Mouse (Mus musculus) limb, embryonic 12.5 days (tissue): ENCODE results near the gene Lmf2. TPM values are rescaled to one million over a fixed set of nuclear protein-coding genes. Genes with fewer than 3 reads are reported as not detected.

Experiments used
- ATAC-seq: fragments of 200-750 bp; cut with Nextera tagmentation; 2 replicates; pipeline ENCODE4 v1.8.0; 2017; ENCODE audit warnings: low read depth, moderate TSS enrichment; ENCODE audit not compliant: insufficient number of reproducible peaks, insufficient read depth, low FRiP score, low TSS enrichment
- H3K27ac ChIP-seq: fragments of 300-500 bp; sonication (generic); 2 replicates; pipeline ENCODE4 v1.5.1; 2016; ENCODE audit warnings: mild to moderate bottlenecking, moderate library complexity
- H3K27me3 ChIP-seq: fragments of 300-500 bp; sonication (generic); 2 replicates; pipeline ENCODE4 v1.6.1; 2016; ENCODE audit warnings: mild to moderate bottlenecking, moderate library complexity
- H3K36me3 ChIP-seq: fragments of 300-500 bp; sonication (generic); 2 replicates; pipeline ENCODE4 v1.6.1; 2016; ENCODE audit warnings: mild to moderate bottlenecking, moderate library complexity
- H3K4me1 ChIP-seq: fragments of 300-500 bp; sonication (generic); replicated peaks from 2 replicates; pipeline ENCODE4 v1.6.1; 2016
- H3K4me2 ChIP-seq: fragments of 300-500 bp; sonication (generic); 2 replicates; pipeline ENCODE4 v1.6.1; 2016; ENCODE audit warnings: mild to moderate bottlenecking, moderate library complexity
- H3K4me3 ChIP-seq: fragments of 300-500 bp; sonication (generic); replicated peaks from 2 replicates; pipeline ENCODE4 v1.5.1; 2016; ENCODE audit warnings: mild to moderate bottlenecking
- H3K9ac ChIP-seq: fragments of 300-500 bp; sonication (generic); replicated peaks from 2 replicates; pipeline ENCODE4 v1.6.1; 2016; ENCODE audit warnings: mild to moderate bottlenecking, moderate library complexity
- H3K9me3 ChIP-seq: fragments of 300-500 bp; sonication (generic); 2 replicates; pipeline ENCODE4 v1.6.1; 2016; ENCODE audit warnings: mild to moderate bottlenecking, moderate library complexity
- WGBS: fragments of 180-500 bp; shearing (Covaris S2); methylation state at CpG from one replicate; pipeline ENCODE4 v1.1.7; 2016; 5-methylcytosine and 5-hydroxymethylcytosine counted together
- polyA plus RNA-seq: library from polyadenylated mRNA; unstranded; fragments of >200 nt; fragmentation: Nextera tagmentation; extraction: Ambion mirVana; gene quantifications from 2 replicates; pipeline ENCODE4 v1.2.1, GENCODE M21; 2016

Lmf2 gene
- polyA plus RNA-seq, 1 experiment from 2014 or later, result 43.3 TPM

DNA sequence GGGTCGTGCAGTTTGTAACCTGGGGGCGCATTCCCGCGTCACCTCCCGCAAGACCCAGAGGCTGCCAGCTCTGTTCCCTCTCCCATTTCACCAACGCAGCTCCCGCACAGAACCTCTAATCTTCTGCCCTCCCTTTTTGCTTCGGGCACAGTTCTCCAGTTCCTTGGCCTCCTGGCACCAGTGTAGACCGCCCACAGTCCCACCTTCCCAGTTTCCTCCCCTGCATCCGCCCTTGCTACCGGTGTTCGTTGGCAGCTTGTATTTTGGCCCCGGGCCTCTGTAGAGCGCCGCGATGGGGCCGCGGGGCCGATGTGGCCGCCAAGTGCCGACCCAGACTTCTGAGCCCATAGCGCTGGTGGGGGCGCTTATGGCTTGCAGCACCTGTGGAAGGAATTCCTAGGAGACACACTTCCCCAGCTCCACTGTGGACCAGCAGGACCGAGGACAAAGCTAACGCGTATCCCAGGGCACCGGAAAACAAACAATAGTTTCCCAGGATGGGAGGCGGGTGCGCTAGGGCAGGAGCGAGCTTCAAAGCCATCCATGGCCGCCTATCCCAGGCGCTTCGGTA lies 23.5 kb upstream of the Lmf2 start, which contains the start of gene Odf3b:
Gene Odf3b (minus strand): TSS at position 452 of the 571 bp plus-strand sequence.
- ATAC-seq, result no peak
- Histone ChIP-seq H3K36me3 (no peaks in the 10 kb centered on the region), H3K4me1 (peaks cover 25% of the 10 kb centered on the region), H3K27ac (no peak within 1 kb of the TSS), H3K9me3 (no peaks in the 10 kb centered on the region), H3K4me3 (peak within 1 kb of the TSS; percentile 42), H3K9ac (peak within 1 kb of the TSS; percentile 53), H3K4me2 (peak within 1 kb of the TSS; percentile 74), H3K27me3 (peaks cover 49% of the 10 kb centered on the region)
- under 1% methylated on average over 33 of the region's 33 CpGs for whole genome bisulfite sequencing

GRCm38 (mm10) chr15:89377938-89378828 lies 22.7 kb upstream of the Lmf2 start:
- Histone ChIP-seq H3K4me3 (peak overlapping the region; percentile 42), H3K4me1 (peaks cover 25% of the 10 kb centered on the region), H3K36me3 (no peaks in the 10 kb centered on the region), H3K4me2 (peak overlapping the region; percentile 74), H3K9ac (peak overlapping the region; percentile 53), H3K27me3 (peaks cover 49% of the 10 kb centered on the region), H3K9me3 (no peaks in the 10 kb centered on the region), H3K27ac (no peak overlapping the region)
- ATAC-seq, result no peak
- WGBS, result 11% methylated on average over 46 of the region's 46 CpGs

- no peak overlapping the region for H3K9ac ChIP-seq
- H3K4me1 ChIP-seq, result peaks cover 31% of the 10 kb centered on the region
- H3K9me3 ChIP-seq, result no peaks in the 10 kb centered on the region
- H3K27ac ChIP-seq, result no peak overlapping the region
- H3K36me3 ChIP-seq, result peaks cover 7% of the 10 kb centered on the region
- WGBS, result 5% methylated on average over 18 of the region's 18 CpGs
- H3K4me3 ChIP-seq, result no peak overlapping the region
- H3K4me2 ChIP-seq, result peak overlapping the region; percentile 26; the same call in 1 of the 2 replicates
- H3K27me3 ChIP-seq, result peaks cover 49% of the 10 kb centered on the region
- ATAC-seq, result no peak
Measured at GRCm38 (mm10) chr15:89377362-89377761, 21.9 kb upstream of the Lmf2 start.

- peaks cover 31% of the 10 kb centered on the region for H3K4me1 ChIP-seq
Measured at GRCm38 (mm10) chr15:89376957-89377356, 21.5 kb upstream of the Lmf2 start, which contains the start of gene Tymp. Gene Tymp, minus strand, starts transcription at chr15:89377039.

GRCm38 (mm10) chr15:89376040-89376439 lies 20.6 kb upstream of the Lmf2 start:
- peaks cover 31% of the 10 kb centered on the region for H3K4me1 ChIP-seq
- 77% methylated on average over 7 of the region's 7 CpGs for WGBS

More at GRCm38 (mm10) chr15:89376957-89377356, 21.5 kb upstream of the Lmf2 start, which contains the start of gene Tymp:
- H3K27ac ChIP-seq, result no peak within 1 kb of the TSS
- H3K9ac ChIP-seq, result no peak within 1 kb of the TSS
- peak within 1 kb of the TSS; percentile 26; the same call in 1 of the 2 replicates for H3K4me2 ChIP-seq
- H3K27me3 ChIP-seq, result peaks cover 49% of the 10 kb centered on the region
- 13% methylated on average over 16 of the region's 16 CpGs for WGBS
- no peaks in the 10 kb centered on the region for H3K9me3 ChIP-seq
- H3K36me3 ChIP-seq, result peaks cover 11% of the 10 kb centered on the region
- H3K4me3 ChIP-seq, result no peak within 1 kb of the TSS
- no peak for ATAC-seq

DNA sequence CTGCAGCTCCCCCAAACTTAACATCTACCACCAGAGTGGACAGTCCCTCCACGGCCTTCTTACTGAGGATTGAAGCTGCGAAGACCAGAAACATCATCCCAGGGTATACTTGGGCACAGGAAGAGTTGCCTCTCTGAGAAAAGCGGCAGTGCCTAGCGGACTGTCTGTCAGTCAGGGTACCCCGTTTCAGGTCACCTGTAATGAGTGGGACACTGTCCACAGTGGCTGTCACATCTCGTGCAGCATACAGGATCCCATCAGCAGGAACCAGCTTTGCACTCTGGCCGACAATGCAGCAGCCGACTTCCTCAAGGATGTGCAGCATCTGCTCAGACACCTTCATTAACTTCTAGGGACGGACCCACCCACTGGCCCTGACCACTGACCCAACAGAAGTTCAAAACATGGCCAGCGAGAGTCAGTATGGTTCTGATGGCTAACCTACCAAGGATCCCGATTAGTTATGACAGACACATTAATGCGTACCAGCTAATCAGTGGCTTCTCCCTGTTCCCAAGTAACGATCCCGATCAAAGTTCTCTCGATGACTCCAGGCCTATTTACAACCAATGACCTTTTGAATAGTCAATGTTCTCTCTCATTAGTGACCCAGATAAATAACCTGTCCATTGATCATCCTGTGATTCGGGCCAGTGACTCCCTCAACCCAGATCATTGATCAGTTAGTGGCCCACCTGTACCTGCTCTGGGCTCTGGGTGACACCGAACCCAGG lies 19.5 kb upstream of the Lmf2 start:
- 92% methylated on average over 17 of the region's 17 CpGs for WGBS
- H3K4me1 ChIP-seq, result peaks cover 31% of the 10 kb centered on the region
- H3K9ac ChIP-seq, result no peak overlapping the region; the same call in 1 of the 2 replicates
- no peak for ATAC-seq
- 0 out of 2 replicates have a peak overlapping the region, but pooled peaks have one; percentile 78 for H3K4me2 ChIP-seq
- no peaks in the 10 kb centered on the region for H3K9me3 ChIP-seq
- peaks cover 40% of the 10 kb centered on the region for H3K27me3 ChIP-seq
- H3K4me3 ChIP-seq, result no peak overlapping the region
- peaks cover 31% of the 10 kb centered on the region for H3K36me3 ChIP-seq
- no peak overlapping the region for H3K27ac ChIP-seq

More at GRCm38 (mm10) chr15:89376040-89376439, 20.6 kb upstream of the Lmf2 start:
- no peak overlapping the region for H3K9ac ChIP-seq
- peaks cover 48% of the 10 kb centered on the region for H3K27me3 ChIP-seq
- no peak overlapping the region for H3K4me3 ChIP-seq
- H3K36me3 ChIP-seq, result peaks cover 20% of the 10 kb centered on the region
- no peak for ATAC-seq
- no peak overlapping the region for H3K27ac ChIP-seq
- no peaks in the 10 kb centered on the region for H3K9me3 ChIP-seq
- no peak overlapping the region for H3K4me2 ChIP-seq

DNA sequence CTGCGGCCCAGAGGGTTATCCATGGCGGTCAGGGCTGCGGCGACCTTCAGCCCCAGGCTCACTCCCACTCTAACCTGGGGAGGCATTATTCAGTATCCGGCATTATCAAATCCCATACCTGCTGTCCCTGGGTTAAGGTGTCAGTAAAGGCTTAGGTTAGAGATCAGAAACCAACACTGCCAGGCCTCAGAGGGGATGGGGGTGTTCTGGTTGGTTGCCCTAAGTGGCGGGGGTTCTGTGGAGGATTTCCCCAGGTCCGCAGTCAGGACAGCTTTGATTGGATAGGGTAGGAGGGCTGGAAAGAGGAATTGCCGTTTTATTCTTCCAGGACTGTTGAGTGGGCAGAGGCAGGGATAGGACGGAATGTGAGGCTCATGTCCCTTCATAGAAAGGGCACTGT lies 18.9 kb upstream of the Lmf2 start:
- Histone ChIP-seq H3K9ac (peak overlapping the region; percentile 77), H3K27ac (peak overlapping the region; percentile 94), H3K4me3 (peak overlapping the region; percentile 64), H3K4me1 (peaks cover 28% of the 10 kb centered on the region), H3K9me3 (no peaks in the 10 kb centered on the region), H3K4me2 (peak overlapping the region; percentile 78), H3K36me3 (peaks cover 37% of the 10 kb centered on the region), H3K27me3 (peaks cover 36% of the 10 kb centered on the region)
- no peak for ATAC-seq
- WGBS, result 51% methylated on average over 9 of the region's 9 CpGs

GRCm38 (mm10) chr15:89373762-89374248 lies 18.3 kb upstream of the Lmf2 start, which contains the start of gene Sco2:
Gene Sco2, minus strand, starts transcription at chr15:89373846.
- peak; percentile 56 for ATAC-seq
- under 1% methylated on average over 42 of the region's 42 CpGs for WGBS
- Histone ChIP-seq H3K4me1 (peaks cover 23% of the 10 kb centered on the region), H3K36me3 (peaks cover 43% of the 10 kb centered on the region), H3K27ac (peak within 1 kb of the TSS; percentile 94), H3K27me3 (peaks cover 31% of the 10 kb centered on the region), H3K9ac (peak within 1 kb of the TSS; percentile 77), H3K4me2 (peak within 1 kb of the TSS; percentile 78), H3K4me3 (peak within 1 kb of the TSS; percentile 64), H3K9me3 (no peaks in the 10 kb centered on the region)

DNA sequence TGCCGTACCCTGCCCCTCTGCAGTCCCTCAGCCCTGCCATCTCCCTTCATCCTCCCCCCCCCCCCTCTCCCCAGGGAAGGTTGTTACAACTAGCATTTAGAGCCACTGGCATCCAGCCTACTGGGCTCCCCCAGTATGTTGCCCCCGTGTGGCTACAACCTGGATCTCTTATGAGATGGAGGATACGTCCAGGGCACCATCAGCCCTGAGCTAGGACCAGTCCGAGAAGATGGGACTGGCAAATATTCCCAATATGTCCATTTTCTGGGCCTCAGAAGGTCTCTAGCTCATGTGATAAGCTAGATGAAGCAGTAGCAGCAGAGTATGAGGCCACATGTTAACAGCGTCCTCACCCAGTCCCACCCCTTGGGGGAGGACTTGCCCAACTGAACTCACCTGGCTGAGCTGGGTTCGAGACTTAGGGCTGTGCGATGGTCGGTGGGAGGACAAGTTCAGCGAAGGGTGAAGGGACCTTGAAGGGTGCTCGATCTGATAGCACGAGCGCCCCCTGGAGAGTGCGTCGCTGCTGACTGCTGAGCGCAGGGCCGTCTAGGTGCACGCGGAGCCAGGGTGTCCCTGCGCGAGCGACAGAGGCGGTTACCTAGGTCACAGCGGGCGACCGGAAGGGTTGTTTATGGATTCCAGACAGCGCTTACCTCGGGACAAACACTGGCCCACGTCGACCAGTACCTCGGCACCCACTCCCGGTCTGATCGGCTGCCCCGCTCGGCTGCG lies 17.7 kb upstream of the Lmf2 start:
- H3K27ac ChIP-seq, result peak overlapping the region; percentile 94
- WGBS, result 2% methylated on average over 35 of the region's 35 CpGs
- H3K36me3 ChIP-seq, result peaks cover 49% of the 10 kb centered on the region
- ATAC-seq, result peak; percentile 56
- no peaks in the 10 kb centered on the region for H3K9me3 ChIP-seq
- peak overlapping the region; percentile 77 for H3K9ac ChIP-seq
- H3K4me3 ChIP-seq, result peak overlapping the region; percentile 64
- peak overlapping the region; percentile 78 for H3K4me2 ChIP-seq
- H3K27me3 ChIP-seq, result peaks cover 25% of the 10 kb centered on the region
- H3K4me1 ChIP-seq, result peaks cover 18% of the 10 kb centered on the region

GRCm38 (mm10) chr15:89372536-89372935 lies 17.1 kb upstream of the Lmf2 start:
- 86% methylated on average over 7 of the region's 7 CpGs for WGBS
- ATAC-seq, result no peak
- H3K9ac ChIP-seq, result no peak overlapping the region; the same call in 1 of the 2 replicates

More at GRCm38 (mm10) chr15:89372536-89372935, 17.1 kb upstream of the Lmf2 start:
- Histone ChIP-seq H3K9me3 (no peaks in the 10 kb centered on the region), H3K36me3 (peaks cover 55% of the 10 kb centered on the region), H3K27ac (0 out of 2 replicates have a peak overlapping the region, but pooled peaks have one; percentile 94), H3K4me3 (peak overlapping the region; percentile 64; the same call in 1 of the 2 replicates), H3K4me2 (peak overlapping the region; percentile 78), H3K27me3 (peaks cover 18% of the 10 kb centered on the region), H3K4me1 (peaks cover 17% of the 10 kb centered on the region)
